Mouse (Mus musculus): ENCODE data around the gene Ptger1.

DNA sequence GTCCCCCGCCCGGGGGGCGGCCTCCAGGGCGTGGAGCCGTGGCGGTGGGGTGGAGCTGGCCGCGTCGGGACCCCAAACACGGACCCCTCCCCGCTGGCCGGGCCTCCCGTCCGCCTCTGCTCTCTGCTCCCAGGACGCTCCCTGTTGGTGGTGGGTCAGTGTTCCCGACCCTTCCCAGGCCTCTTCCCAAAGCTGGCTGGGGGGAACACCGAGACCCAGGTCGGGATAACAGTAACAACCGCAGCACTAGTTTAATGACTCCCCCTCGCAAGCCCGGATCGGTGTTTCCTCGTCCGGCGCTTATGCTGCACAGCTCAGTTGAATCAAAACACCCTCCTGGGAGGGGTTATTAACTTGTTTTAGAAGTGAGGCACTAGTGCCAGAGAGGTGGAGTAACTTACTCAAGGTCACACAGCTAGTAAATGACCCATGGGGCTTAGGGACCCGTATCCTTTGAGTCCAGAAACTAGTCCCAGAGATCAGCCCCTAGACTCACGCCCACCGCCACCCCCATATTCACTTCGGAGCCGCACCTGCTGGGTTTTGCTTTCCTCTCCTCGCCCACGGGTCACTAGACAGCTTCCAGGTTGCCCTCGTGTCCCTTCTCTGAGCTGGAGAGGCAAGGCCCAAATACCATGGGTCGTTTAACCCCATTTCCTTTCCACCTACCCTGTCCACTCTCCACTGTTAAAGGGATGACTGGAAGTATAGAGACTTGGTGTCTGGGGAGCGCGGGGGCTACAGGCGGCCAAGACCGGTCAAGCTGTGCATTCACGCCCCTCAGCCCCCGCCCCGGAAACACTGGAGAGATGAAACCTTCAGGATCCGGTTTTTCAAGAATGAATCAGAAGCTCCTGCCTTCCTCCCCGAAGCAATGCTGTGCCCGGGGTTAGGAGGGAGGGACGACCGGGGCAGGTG lies 13.5 kb upstream of the Ptger1 start:
- TF ChIP-seq CTCF (IDR thresholded peaks at IDR 0.05; ENCODE audit: low read depth, low read length) (no peak), POLR2A (IDR thresholded peaks at IDR 0.05; ENCODE audit: borderline replicate concordance, low read depth, low read length) (no peak)
